Mouse (Mus musculus) monocyte, adult 5-6 weeks (primary cell): ENCODE measurements around the gene Parn. TPM values are rescaled to one million over a fixed set of nuclear protein-coding genes. Genes with fewer than 3 reads are reported as not detected.

Experiments
- ATAC-seq: fragments of 153-309, 156-312 bp; replicated peaks from 2 replicates; pipeline ENCODE4 v1.8.0; 2017; ENCODE audit warnings: mild to moderate bottlenecking; ENCODE audit not compliant: low TSS enrichment, insufficient number of reproducible peaks, severe bottlenecking, poor library complexity, low FRiP score
- total RNA-seq: library from RNA; stranded (forward); fragments of 200-1000, 200-491, 200-594 nt; gene quantifications from 3 replicates; pipeline ENCODE4 v1.2.3, GENCODE M21; 2017

The Parn gene
- total RNA-seq, 1 experiment from 2014 or later, result 23.6 TPM

DNA sequence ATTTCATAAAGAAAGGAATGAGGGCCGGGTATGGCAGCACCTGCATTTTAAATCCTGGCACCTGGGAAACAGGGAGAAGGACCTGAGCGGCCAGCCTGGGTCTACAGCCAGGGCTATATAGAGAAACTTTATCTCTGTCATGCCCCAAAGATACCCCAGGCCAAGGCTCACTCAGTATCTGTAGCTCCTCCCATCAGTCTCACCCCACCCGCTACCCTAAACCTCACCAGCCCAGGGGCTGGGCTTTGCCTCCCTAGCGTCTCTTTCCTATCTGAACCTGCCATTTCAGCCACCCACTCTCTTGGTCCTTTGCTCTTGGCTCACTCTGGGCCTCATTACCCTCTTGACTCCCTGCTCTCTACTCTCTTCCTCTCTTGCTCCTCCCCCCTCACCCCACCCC is 92.7 kb downstream of the Parn start:
- no peak for ATAC-seq

DNA sequence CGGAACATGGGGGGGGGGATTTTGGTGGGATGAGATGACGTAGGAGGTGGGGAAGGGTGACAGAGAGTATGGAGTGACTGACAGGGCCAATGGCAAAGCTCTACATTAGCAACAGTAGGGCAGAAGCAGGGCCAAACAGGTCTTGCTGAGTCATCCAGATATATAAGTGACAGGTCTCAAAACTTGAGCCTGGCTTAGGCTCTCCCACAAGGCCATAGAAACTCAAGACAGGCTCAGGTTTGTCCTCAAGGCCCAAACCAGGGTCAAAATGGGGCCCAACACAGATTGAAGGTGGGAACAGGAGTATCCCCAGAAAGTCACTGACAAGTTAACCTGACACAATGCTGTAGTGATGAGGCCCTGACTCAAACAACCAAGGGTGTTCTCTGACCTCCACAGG is 99.7 kb downstream of the Parn start:
- no peak for ATAC-seq

- no peak for ATAC-seq
These were observed 100.4 kb downstream of the Parn start for GRCm38 (mm10) chr16:13567614-13568013.

DNA sequence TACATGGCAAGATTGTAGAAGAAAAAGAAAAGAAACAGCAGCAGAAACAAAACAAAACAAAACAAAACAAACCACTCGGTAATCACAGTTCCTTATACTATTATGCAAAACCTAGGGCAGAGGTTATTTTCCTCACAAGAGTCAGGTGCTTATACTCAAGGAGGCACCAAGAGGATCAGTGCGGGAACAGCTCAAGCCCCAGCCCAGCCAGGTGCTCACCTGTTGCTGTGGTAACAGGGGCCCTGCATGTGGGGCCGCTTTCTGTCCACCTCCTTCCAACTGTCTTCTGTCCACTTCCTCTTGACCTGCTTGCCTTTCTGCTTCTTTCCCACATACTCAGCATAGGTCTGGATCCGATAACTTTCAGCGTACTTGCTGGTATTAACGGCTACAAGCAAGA is 101.6 kb downstream of the Parn start:
- no peak for ATAC-seq

- ATAC-seq, result no peak
These were observed 102.7 kb downstream of the Parn start for GRCm38 (mm10) chr16:13565291-13565690.

DNA sequence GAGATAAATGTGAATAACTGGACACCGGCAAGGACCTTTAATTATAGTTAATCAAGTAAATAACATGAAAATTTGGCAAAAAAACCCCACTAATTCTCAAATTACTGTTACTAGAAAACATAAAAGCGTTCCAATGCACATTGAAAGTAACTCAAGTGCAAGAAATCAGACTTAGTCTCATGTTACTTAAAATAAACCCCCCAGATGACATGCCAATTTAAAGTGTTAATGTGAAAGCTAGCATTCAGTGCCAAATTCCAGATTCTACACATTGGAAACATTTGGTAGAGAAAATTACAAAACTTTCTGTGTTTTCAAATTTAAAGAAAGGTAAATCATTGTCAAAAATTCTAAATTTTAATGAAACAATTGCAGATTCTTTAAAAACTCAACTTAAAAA is 110.2 kb downstream of the Parn start:
- no peak for ATAC-seq

DNA sequence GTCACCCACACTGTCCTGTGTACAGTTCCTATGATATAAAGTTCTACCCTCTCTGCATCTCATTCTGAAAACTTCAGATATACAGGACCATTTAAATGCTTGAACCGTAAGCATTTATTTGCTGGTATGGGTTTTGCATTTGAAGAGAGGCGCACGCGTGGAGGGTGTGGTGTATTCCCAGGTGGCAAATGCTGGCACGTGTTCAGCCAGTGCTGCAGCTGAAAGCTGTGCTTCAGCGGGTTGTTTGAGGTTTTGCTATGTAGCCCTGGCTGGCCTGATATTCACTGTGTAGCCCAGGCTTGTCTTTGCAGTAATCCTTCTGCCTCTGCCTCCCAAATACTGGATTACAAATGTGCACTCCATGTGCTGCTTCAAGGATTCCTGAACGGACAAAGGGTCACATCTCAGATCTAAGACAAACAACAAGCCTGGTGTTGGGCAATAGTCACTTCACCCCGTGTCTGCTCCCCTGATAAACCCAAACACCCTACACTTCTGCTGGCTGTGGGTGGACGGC is 111.0 kb downstream of the Parn start:
- no peak for ATAC-seq

DNA sequence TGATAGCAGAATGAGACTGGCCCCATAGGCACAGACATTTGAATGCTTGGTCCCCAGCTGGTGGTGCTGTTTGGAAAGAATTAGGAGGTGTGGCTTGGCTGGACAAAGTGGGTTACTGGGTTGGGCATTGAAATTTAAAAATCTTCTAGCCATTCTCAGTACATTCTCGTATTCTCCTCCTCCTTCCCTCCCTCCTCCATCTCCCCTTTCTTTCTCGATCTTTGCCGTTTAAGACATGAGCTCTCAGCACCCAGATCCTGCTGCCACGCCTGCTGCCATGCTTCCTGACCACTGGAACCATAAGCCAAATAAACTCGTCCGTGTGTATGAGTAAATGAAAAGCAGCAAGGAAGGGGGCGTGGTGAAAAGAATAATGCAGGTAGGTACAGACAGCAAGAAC is 111.5 kb downstream of the Parn start:
- ATAC-seq, result no peak

DNA sequence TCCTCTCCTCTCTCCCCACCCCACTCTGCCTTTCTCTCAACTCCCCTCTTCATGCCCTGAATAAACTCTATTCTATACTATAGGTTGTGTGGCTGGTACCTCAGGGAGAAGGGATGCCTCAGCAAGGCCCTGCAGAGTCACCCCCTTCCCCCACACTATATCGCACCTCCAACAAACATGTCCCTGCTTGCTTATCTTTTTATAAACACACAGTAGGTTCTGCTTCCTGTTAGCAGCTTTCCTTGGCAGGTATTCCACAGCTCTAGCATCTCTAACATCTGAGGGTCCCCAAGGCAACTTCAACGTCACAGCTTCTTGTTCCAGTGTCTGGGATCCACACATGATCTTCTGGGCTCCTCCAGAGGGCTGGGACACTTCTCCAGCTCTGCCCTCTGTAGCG is 117.3 kb downstream of the Parn start:
- no peak for ATAC-seq

DNA sequence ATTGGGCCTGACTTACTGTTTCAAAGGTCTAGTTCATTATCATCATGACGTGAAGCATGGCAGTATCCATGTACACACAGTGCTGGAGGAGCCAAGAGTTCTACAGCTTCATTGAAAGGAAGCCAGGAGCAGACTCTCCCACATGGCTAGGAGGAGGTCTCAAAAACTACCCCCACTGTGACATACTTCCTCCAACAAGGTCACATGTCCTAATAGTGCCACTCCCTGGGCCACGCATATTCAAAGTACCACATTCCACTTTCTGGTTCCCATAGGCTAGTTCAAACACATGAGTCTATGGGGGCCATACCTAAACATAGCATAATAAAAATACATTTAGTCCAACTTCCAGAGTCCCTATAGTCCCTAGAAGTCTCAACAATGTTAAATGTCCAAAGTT is 118.0 kb downstream of the Parn start:
- no peak for ATAC-seq

- no peak for ATAC-seq
These were observed 126.2 kb downstream of the Parn start for GRCm38 (mm10) chr16:13541816-13542215.

GRCm38 (mm10) chr16:13541121-13541747 is 126.7 kb downstream of the Parn start:
- ATAC-seq, result no peak

- no peak for ATAC-seq
These were observed 128.9 kb downstream of the Parn start for GRCm38 (mm10) chr16:13538933-13539648.

DNA sequence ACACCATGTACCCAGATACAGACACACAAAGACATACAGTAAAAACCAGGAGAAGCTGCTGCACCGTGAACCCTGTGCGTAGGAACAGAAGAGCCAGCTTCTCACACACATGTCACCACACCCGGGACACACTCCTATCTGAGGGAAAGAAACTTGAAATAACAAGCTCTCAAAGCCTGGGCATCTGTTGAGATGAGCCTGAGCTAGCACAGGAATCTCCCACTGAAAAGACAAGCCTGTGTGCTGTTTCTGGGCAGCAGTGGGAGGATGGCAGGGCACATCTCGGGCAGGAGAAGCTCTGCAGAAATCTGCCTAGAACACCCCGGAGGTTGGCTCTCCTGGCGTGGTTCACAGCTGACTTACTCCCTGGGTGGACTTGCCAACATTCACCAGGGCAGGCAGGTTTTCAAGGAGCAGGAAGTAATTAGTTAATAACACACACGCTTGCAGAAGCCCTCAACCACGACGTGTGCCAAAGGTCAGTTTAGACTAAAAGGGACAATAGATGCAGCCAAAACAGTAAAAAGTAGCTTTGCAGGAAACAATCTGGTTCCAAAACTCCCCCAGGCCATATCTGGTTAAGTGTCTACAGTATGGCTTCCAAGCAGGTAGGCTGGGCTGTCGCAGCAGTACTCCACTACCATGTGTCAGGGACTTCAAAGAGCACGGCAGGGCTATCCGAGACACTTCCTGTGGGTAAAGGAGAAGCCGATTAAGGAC is 129.6 kb downstream of the Parn start:
- no peak for ATAC-seq

GRCm38 (mm10) chr16:13536404-13536803 is 131.6 kb downstream of the Parn start:
- no peak for ATAC-seq

- ATAC-seq, result no peak
These were observed 132.1 kb downstream of the Parn start for GRCm38 (mm10) chr16:13535856-13536255.

- no peak for ATAC-seq
These were observed 135.1 kb downstream of the Parn start for GRCm38 (mm10) chr16:13532840-13533239.

DNA sequence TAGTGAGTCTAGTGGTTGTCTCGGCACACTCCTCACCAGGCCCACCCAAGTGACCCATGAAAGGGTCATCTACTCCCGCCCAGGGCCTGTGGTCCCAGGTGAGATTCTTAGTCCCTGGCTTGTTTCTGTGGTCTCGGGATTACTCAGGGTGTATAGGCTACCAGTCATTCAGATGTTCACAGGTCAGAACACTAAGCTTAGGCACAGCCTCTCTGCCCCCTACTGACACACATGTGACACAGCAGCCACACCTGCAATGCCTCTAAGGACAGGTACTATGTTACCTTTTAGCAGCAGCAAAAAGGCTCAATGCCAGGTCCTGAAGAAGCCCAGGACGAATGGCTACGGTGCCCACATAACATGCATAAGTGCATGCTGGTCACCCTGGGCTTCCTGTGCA is 136.7 kb downstream of the Parn start:
- ATAC-seq, result no peak

DNA sequence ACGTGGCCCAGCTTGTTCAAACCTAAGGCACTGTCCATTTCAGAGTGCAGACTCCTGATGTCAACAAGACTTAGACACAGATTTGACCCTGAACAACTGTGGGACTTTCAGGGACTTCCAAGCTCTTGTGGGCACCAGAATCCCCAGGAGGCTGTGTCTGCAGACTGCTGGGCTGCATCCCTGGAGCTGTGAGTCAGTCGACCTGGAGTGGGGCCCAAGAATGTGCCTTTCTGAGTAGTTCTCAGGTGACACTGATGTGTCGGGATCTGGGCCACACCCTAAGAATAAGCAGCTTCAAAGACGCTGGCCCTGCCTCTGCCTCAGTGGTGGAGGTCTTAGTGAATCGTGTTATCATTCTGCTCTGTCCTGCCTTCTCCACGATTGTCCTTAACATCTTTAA is 146.6 kb downstream of the Parn start:
- no peak for ATAC-seq

DNA sequence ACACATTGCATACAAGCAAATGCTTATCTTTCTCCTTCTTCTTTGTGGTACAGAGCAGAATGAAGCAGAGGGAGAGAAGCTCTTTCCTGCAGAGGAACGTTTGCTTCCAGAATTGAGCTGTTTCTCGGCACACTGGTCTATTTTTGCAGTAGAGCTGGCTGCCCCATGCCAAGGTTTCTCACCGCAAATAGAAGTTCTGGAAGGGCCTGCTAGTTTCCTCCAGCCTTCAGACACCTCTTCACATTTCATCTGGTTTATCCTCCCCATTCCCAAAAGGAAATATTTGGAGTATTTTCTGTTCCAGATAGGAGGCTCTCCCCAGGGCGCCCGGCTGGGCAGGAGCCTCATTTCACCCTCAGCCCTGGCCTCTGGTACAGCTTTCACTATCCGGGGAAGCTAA is 147.7 kb downstream of the Parn start:
- no peak for ATAC-seq
